Mouse (Mus musculus) urinary bladder, adult 18-20 months (tissue): Measurements from ENCODE around the gene Slc7a1.

Experiments used
- DNase-seq, 2 experiments: peaks; one replicate each; pipeline ENCODE4 v3.0.0; 2022; ENCODE audit warnings: low spot score in 2 of 2, mixed read lengths in 2 of 2

The Slc7a1 gene

DNA sequence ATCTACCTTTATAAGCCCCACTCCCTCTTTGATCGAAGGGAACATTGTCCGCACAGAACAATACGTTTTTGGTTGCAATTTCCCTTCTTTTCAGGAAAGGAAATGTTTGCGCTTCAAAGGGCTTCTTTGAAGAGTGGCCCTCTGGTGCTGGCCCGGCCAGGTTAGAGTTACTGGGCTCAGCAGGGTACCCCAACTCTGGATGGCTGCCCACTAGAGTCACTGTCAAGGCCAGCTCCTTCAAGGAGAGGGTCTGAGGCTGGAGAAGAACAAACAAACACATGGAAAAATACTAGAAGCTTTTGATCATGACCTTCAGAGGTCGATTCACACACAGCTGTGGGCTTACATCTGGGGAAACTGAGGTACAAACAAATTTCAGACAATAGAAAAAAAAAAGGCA, 6.9 kb downstream of the Slc7a1 start:
- no peak for DNase-seq

DNA sequence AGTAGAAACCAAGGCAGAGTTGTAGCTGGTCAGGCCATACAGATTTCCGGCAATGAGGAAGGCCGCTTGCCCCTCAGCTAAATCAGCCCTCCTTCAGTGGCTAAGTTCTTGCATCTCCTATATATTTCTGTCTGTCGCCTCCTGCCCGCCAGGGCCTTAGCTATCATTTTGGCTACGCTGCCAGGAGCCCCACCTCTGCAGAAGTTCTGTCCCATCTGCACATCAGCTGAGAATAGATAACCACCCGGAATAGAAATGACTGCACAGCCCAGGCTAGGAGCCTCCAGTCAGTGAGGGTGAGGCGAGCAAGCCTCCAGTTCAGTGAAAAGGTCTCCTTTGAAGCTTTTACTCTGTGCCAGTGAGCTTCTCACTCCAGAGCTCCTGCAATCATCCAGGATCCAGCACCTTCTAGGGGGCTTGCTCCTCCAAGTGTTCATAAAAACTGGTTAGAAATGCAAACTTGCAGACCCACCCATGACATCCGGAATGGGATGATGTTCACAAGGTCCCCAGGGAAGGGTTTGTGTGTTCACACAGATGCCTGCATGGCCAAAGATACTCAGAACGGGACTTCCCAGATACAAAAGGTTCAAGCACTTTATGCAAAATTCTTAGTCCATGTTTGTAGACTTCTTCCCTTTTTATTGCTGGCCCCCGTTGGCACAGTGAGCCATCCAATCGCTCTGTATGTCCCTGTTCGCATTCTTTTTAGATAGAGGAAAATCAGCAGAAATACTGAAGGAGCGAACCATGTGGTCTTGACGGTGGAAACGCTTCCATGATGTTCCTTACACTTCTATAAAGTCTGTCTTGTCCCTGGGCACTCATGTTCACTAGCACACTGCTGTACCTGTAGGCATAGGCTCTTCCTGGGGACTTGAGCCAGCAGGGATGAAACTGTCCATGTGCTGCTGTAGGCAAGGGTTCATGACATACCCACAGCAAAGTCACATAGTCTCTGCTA, 10.4 kb downstream of the Slc7a1 start:
- DNase-seq, result no peak

DNA sequence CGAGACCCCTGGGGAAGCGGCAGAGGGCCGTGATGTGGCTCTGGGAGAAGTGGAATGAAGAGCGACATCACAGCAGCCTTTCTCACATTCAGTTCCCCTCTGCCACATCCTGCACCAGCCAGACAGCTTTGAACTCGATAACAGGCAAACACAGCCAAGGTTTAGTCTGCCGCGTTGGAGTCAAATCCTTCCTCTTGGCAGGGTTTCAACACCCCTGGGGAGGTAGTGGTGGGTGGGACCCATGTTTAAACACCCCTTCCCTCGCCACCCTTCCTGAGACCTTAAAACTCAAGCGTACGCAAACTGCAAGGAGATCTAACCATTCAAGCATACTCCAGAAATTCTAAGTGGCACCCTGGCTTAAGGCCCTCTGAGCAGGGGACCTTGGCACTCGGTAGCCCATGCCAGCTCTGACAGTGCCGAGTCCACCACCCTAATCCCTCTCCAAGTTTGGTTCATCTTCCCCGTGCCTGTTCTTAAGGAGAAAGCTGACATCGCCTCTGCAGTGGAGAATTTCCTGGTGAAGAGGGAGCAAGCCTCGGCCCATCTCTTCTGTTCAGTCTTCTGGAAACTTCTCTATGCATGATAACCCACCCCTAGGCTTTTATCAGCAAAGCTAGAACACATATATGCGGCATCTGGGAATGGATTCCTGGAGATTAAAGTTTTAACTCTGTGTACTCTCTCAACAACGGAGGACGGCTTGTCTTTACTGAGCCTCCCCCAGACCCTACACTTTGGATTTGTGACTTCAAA, 11.3 kb downstream of the Slc7a1 start:
- no peak for DNase-seq

DNA sequence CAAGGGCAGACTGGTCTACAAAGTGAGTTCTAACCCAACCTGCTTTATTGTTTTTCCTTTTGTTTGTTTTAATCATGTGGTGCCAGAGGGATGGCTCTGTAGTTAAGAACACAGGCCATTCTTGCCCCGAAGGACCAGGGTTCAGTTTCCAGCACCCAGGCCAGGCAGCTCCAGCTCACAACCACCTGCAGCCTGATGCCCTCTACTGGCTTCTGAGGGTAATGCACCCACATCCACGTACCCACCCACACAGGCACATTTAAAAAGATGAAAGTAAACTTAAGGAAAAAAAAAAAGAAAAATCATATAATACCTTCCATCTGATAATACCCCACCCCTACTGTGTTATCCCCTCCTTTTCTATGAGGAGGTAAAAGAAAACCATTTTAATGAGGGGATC, 11.9 kb downstream of the Slc7a1 start:
- no peak for DNase-seq

DNA sequence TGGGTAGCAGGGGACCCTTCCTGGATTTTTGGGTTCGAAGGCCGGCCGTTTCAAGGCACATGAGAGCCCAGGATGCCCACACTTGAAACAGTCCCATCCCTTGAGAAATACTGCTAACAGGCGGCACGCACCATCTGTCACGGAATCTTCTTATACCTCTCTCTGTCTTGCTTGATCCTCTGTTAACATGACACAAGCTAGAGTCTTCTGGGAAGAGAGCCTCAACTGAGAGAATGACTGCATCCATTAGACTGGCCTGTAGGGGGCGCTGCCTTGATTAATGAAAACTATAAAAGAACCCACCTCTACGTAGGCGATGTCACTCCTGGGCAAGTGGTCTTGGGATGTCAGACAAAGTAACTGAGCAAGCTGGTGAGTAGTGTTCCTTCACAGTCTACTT, 13.2 kb downstream of the Slc7a1 start:
- no peak for DNase-seq

DNA sequence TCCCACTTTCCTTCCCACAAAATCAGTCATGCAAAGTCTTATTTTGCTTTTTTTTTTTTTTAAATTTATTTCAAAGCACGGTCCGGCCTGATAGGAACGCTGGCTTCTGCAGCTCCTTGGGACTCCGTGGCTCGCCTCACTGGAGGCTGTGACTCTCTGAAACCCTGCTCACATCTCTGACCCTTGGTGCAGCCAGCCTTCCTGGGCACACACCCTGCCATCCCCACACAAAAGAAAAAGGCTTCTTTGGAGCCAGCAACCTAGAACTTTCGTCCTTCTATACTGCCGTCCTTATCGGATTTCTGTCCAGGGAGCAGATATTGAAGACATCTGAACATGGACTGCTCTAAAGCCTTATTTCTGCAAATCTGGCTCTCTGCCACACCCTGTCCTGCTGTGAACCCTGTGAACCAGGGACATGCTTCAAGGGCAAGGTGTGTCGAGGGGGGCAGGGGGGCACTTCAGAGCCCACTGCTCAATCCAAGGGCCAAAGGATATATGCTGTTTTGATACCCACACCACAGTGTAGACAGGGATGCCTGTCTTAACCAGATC, 15.1 kb downstream of the Slc7a1 start:
- no peak for DNase-seq

DNA sequence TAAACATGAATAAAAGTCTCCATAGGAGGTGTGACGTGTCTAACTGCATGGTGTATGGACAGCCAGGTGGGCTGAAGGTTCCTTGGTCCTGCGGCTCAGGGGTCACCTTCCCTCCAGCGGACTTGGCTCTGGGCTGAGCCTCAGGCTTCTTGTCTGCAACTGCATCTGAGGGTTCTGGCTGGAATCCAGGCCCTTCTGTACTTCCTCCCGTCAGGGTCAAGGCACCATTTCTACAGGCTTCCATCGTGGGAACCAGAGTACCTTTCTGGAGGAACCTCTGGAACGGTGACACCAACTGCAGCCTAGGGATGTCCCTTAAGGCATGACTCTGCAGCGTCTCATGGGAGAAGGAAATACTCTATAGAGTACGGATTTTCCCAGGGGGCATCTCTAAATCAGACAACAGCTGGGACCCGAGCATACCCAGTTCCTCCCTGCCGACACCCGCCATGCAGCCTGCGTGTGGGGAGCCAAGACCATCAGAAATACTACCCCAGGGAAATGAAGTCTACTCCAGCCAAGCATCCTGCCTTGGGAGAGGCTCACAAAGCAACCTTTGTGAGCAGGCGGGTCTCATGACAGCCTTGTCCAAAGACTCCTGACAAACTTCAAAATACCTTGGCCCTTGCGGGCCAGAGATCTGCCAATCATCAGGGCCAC, 15.7 kb downstream of the Slc7a1 start:
- DNase-seq, result no peak

DNA sequence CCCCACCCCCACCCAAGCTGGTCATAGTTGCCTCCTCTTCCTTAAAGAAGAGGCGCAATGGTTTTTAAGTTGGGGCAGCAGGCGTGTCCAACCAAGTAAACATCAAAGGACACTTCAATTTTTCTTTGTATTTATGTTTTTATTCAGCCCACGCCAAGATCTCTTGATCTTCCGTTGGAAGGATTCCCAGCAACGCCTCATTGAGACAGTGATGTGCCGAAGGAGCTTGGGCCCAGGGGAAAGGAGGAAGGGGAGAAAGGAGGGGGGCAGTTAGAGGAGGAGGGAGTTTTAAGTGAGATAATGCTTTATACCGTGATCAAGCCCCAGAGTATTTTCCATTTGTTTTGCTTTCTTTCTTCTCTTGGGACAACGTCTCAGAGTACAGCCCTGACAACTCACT, 18.6 kb downstream of the Slc7a1 start:
- DNase-seq, result no peak

DNA sequence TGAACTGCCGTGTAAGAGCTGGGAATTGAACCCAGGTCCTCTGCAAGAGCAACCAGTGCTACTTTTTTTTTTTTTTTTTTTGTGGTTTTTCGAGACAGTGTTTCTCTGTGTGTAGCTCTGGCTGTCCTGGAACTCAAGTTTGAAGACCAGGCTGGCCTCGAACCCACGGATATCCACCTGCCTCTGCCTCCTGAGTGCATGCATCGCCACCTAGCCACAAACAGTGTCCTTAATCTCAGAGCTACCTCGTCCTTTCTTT, 19.5 kb downstream of the Slc7a1 start:
- DNase-seq, result no peak

DNA sequence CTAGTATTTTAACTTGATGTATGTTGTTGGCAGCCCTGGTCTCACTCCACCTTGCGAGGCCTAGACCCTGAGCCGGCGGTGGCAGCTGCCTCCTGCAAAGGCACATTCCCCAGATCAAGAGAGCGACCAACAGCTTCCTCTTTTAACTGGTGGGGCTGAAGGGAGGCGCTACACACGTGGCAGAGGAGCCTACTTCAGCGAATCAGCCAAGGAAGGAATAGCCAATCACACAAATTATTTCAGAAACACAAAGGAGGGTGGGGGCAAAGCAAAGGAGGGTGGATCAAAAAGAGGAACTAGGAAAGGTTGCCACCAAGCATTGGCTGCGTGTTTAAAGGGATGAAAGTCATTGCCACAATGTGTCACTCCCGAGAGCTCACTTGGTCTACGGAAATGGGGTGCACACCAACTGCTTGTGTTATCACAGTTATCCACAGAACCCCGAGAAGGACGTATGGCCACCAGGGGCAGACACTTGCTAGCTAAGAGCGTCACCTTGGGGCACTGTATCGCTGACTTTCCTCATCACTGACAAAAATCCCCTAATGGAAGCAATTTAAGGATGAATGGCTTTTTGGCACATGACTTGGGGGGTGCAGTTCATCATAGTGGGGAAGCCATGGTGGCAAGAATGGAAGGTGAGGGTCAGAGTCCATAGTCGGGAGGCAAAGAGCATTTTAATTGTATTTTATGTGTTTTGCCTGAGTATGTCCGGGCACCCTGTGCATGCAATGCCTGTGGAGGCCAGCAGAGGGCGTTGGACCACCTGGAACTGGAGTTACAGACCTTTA, 20.1 kb downstream of the Slc7a1 start:
- DNase-seq, result no peak

DNA sequence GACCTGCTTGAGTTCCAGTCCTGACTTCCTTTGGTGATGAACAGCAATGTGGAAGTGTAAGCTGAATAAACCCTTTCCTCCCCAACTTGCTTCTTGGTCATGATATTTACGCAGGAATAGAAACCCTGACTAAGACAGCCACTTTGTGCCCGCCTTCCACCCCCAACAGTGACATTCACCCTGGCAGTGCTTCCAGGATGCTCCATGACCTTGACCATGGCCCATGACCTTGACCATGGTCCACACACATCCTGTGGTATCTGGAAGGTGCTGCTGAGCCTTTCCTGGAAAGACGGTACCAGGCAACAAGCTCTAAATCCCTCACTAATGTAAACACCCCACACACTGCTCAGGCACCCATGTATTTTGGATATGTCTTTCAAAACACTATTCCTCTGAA, 21.0 kb downstream of the Slc7a1 start:
- DNase-seq, result no peak

DNA sequence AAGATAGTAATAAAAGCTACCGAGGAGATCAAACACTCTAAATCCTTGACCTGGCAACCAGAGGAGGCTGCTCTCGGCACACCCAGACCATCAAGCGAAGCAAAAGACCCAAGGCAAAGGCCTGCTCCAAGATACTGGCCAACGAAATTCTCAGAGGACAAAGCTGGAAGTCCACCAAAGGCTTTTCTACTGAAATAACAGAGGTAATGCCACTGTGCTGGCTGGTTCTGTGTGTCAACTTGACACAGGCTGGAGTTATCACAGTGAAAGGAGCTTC, 21.5 kb downstream of the Slc7a1 start:
- no peak for DNase-seq

DNA sequence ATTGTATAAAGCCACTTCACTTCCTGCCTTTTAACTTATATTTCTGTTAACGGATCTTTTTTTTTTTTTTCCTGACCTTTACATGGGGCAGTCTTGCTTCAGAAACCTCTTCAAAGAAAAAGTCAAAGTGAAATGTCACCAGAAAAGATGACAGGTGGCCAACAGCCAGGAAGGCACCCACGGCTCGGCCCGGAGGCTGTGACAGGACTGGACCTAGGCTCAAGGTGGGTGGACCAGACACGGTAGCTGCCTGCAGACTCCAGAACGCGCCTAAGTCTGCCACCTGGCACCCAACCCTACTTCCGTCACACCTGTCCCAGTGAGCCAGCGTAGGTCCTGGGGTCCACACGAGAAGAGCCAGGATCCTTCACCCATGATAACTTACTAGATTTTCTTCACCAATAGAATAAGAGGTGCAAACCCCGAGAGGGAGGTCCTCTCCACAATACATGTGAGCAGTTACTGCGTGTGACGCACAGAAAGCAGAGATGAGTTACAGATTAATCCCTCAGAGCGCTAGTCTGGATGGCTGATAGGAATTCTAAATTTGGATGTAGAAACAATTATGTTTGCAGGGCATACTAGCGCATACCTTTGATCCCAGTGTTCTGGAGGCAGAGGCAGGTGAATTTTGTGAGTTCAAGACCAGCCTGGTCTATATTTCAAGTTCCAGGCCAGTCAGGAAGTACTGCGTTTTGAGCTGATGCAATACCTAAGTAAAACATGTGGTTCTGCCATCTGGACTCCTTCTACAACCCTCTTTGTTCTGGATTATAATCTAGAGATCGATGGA, 22.1 kb downstream of the Slc7a1 start:
- DNase-seq, result no peak

DNA sequence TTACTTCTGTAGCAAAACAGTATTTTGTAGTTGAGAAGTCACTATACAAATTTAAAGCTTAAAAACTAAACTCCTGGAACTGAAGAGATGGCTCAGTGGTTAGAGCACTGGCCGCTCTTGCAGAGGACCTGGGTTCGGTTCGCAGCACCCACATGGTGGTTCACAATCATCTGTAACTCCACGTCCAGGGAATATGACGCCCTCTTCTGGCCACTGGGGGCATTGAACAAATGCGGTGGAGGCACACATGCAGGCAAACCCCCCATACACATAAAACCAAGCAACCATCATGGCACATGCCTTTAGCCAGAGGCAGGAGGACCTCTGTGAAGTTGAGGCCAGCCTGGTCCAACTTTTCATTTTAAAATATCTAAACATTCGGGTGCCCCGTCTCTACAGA, 23.3 kb downstream of the Slc7a1 start:
- no peak for DNase-seq

DNA sequence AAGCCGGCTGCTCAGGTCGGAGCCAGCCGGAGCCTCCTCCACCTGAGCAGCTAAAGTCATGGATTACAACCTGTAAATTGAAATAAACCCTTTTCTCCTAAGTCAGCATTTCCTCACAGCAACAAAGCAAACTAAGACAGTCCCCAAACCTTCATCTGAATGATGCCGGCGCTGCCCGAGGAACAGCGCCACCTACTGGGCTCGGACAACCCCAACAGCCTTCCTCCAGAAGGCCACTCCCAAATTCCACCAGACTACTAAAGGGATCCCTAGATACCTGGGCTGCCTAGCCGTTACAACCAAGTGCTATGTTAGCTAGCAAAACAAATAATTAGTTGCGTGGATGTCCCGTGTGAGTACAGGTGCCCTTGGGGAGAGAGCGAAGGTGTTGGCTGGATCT, 24.2 kb downstream of the Slc7a1 start:
- DNase-seq, result no peak

DNA sequence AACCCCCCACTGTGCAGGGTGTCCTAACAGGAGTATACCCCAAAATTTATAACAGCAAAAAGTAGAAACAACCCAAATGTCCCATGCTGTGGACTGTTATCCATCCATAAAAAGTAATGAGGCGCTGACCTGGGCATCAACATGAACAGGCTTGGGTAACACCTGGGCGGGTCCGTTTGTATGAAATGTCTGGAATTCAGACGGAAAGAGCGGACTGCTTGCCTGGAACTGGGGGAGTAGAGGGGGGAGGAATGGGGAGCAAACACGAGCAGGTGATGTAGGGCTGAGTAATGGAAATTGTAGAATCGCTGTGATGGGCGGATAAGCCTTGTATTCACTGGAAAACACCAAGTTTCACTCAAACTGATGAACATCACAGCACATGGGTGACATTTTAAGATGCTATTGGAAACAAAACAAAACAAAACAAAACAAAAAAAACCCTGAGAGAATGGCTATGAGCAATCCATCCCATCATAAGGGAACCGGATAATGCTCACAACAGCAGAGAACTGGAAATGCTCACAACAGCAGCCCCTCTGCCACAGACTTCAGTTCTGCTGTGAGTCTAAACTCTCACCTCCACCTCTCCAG, 26.5 kb downstream of the Slc7a1 start:
- no peak for DNase-seq

DNA sequence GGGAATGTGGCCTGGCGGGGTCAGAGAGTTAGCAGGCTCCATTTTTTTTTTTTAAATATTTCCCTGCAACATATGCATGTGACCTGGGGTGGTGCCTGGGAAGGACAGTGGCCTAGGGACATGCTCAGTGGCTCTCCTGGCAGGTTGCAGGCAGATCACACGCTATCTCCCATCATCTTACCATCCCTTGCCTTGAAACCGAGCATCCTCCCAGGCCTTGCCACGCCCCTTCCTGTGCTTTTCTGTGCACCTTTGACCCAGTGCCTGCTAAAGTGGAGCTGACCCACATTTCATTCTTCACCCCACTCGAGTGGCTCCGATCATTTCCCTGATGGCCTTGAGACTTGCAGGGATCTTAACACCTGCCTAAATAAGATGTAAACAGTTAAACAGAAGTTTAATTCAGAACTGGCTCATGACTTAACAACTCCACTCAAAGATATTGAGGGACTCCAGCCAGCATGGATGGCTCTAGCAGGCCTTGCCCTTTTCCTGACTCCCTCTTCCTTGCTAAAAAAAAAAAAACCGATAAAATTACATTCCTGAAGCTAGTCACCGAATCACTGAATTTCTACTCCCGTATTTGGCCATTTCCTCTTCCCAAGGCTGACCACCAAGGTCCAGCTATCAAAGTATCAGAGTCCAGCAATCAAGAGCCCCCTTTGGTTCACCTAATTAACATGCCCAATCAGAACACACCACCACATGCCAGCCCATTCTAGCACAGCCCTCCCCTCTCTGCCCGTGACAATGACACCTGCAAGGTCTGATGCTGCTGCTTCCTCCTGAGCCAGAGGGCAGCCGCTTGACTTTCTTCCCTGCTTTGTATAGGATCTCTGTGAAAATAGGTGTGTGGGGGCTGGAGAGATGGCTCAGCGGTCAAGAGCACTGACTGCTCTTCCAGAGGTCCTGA, 27.4 kb downstream of the Slc7a1 start:
- DNase-seq, result no peak

DNA sequence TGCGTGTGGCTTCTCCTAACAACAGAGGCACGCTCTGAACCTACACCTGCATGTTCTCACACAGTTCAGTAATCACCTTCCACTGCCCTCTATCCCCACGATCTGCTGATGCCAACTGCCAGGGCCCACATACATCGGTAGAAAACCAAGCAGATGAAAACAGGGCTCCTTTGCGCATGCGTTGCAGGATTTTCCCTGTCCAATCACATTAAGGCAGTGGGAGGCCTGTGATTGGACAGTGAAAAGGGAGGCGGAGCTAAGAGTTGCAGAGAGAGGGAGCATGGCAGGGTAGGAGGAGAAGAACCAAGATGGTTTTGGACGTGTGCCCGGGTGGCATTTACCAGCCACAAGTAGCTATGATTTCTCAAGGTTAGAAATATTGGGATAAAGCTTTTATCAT, 28.3 kb downstream of the Slc7a1 start:
- no peak for DNase-seq

DNA sequence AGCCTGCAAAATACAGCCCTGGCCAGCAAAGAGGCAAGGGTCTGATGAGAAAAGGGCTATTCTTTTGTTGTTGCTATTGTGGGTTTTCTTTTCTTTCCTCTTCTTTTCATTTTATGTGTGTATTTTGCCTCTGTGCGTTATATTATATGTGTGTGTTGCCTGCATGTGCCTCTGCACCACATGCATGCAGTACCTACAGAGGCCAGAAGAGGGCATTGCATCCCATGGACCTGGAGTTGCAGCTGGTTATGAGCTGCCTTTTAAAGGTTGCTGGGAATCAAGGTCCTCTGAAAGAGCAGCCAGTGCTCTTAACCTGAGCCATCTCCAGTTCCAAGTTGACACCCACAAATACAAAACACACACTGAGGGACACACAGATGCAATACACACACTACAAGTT, 29.1 kb downstream of the Slc7a1 start:
- no peak for DNase-seq

DNA sequence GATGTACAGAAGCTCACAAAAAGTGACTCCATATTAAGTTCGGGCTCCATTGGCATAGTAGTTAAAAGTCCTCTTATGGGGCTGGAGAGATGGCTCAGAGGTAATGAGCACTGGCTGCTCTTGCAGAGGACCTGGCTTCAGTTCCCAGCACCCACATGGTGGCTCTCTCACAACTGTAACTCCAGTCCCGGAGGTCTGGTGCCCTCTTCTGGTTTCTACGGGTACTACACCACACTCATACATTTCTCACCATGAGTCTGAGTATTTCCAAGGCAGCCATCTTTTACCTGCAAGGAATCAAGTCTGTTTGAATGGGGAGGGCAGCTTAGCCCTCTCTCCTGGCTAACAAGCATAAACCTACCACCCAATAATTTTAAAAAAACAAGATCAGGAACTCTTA, 30.5 kb downstream of the Slc7a1 start:
- DNase-seq, result no peak
